Mouse (Mus musculus): Measurements from ENCODE around the gene Tmem52. TPM values are rescaled to one million over a fixed set of nuclear protein-coding genes. Genes with fewer than 3 reads are reported as not detected.
"Not testable (repeated sequence)": the region's sequence is repeated elsewhere in the genome, so short reads cannot be mapped to it uniquely, and the experiment has no call there.

The Tmem52 gene
- total RNA-seq (2014; rRNA removed; ENCODE audit: low replicate concordance) (not detected in 2 replicates), polyA plus RNA-seq (2015; fragmentation: Nextera tagmentation; extraction: Ambion mirVana) (0.12 TPM in 1 of 2 replicates, not detected in the other)

DNA sequence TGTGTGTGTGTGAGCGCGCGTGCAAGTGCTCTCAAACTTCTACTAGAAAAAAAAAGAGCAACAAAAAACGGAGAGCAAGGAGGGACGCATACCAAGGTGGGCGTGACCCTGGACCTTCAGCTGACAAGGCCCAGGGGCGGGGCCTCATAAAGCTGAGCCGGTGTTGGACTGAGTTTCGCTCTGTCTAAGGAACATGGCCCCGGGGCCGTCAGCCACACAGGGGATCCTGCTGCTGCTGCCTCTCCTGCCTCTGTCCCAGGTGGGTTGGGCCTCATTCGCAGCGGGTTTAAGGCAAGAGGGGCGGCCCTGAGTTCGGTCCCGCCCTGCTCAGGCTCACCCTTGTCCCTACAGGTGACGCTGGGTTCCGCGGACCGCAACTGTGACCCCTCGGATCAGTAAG lies at the start of gene Tmem52:
Tmem52 (plus strand) TSS at position 163 of the 400 bp plus-strand sequence.
- TF ChIP-seq CTCF (IDR thresholded peaks at IDR 0.05; ENCODE audit: low read depth): no peak
- no peak for TF ChIP-seq EP300 (IDR thresholded peaks at IDR 0.05; ENCODE audit: low read depth)
- WGBS: 18% methylated on average over 21 of the region's 21 CpGs

DNA sequence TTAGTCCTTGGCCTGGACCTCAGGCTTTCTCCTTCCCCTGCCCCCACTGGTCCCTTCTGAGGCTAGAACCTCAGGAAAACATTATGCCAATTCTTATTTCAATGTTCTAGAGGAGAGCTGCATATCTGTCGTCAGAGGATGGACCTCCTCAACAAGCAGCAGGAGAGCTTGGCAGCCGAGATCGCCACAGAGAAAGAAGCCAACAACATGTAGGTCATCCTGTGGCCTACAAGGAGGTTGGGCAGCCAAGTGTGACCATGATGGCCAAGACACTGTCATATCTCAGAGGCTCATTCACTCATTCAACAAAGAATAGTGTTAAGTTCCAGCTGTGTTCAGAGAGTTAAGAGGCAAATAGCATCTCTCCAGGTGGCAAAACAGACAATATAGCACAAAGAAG lies 48.8 kb upstream of the Tmem52 start:
- no peak overlapping the region for H3K27ac ChIP-seq (ENCODE audit: low read depth)
- TF ChIP-seq CTCF (IDR thresholded peaks at IDR 0.05; ENCODE audit: low read depth) (no peak), EP300 (IDR thresholded peaks at IDR 0.05; ENCODE audit: low read depth) (no peak)
- no peak overlapping the region for H3K4me3 ChIP-seq (ENCODE audit: low read depth, low read length)
- WGBS: 67% methylated on average over 3 of the region's 3 CpGs
- no peak for ATAC-seq (ENCODE audit: insufficient read depth, low read depth)
- DNase-seq (ENCODE audit: low spot score): no peak
- no peaks in the 10 kb centered on the region for H3K9me3 ChIP-seq (replicated peaks; ENCODE audit: control insufficient read depth, low read length)
- no peak overlapping the region for H3K9ac ChIP-seq (replicated peaks; ENCODE audit: low read depth, low read length)
- H3K4me2 ChIP-seq (ENCODE audit: low read depth, low read length): no peak overlapping the region
- no peaks in the 10 kb centered on the region for H3K36me3 ChIP-seq (replicated peaks; ENCODE audit: control insufficient read depth, insufficient read depth, low read length)
- no peaks in the 10 kb centered on the region for H3K27me3 ChIP-seq (ENCODE audit: control insufficient read depth, insufficient read depth, low read length)
- H3K4me1 ChIP-seq (ENCODE audit: control insufficient read depth, insufficient read depth): no peaks in the 10 kb centered on the region

More for the DNA sequence above, at the start of gene Tmem52:
- H3K4me1 ChIP-seq (ENCODE audit: control insufficient read depth, insufficient read depth): peaks cover 11% of the 10 kb centered on the region; the same call in 1 of the 2 replicates
- no peaks in the 10 kb centered on the region for H3K36me3 ChIP-seq (replicated peaks; ENCODE audit: control insufficient read depth, insufficient read depth, low read length)
- peak within 1 kb of the TSS; percentile 43 for H3K4me2 ChIP-seq (ENCODE audit: low read depth, low read length)
- peak; percentile 16 for DNase-seq (ENCODE audit: low spot score)
- no peak; the same call in 1 of the 2 replicates for ATAC-seq (ENCODE audit: insufficient read depth, low read depth)
- no peak within 1 kb of the TSS for H3K9ac ChIP-seq (replicated peaks; ENCODE audit: low read depth, low read length)
- peak within 1 kb of the TSS; percentile 17 for H3K4me3 ChIP-seq (ENCODE audit: low read depth, low read length)
- H3K27me3 ChIP-seq (ENCODE audit: control insufficient read depth, insufficient read depth, low read length): peaks cover 12% of the 10 kb centered on the region; the same call in 1 of the 2 replicates
- no peaks in the 10 kb centered on the region for H3K9me3 ChIP-seq (replicated peaks; ENCODE audit: control insufficient read depth, low read length)
- no peak within 1 kb of the TSS for H3K27ac ChIP-seq (ENCODE audit: low read depth)

DNA sequence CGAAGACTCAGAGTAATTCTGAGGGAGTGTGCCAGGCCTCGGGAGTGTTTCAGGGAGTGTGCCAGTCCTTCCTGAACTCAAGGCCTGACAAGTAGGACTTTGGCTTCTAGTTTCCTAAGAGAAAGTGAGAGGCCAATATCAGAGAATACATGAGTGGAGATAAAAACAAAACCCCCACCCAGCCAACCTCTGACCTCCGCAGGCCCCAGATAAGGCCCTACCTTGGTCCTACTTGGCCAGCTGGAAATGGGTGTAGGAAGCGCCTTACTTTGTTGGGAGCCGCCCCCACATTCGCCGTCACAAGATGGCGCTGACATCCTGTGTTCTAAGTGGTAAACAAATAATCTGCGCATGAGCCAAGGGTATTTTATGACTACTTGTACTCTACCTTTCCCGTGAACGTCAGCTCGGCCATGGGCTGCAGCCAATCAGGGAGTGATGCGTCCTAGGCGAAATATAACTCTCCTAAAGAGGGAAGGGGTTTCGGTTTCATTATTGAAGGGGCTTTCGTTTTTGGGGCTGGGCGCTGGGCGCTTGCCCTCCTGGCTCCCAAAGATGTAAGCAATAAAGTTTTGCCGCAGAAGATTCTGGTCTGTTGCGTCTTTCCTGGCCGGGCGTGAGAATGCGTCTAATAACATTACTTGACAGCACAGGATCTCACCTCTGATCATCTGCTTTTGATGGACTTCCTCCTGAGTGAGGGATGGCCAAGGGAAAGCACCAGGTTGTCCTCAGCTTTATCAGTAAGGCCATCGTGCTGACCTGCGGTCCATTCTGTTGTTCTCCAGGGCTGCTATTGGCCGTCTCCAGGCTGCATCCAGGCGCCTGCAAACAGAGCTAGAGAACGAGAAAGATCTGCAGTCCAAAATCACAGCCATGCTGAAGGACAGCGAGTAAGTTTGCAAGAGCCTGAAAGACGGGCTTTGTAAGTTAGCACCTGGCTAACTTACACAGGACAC lies 47.2 kb upstream of the Tmem52 start:
- H3K9me3 ChIP-seq (replicated peaks; ENCODE audit: control insufficient read depth, low read length); H3K4me1 ChIP-seq (ENCODE audit: control insufficient read depth, insufficient read depth); H3K4me3 ChIP-seq (ENCODE audit: low read depth, low read length); H3K4me2 ChIP-seq (ENCODE audit: low read depth, low read length); H3K9ac ChIP-seq (replicated peaks; ENCODE audit: low read depth, low read length); ATAC-seq (ENCODE audit: insufficient read depth, low read depth); DNase-seq (ENCODE audit: low spot score); H3K36me3 ChIP-seq (replicated peaks; ENCODE audit: control insufficient read depth, insufficient read depth, low read length); H3K27ac ChIP-seq (ENCODE audit: low read depth); H3K27me3 ChIP-seq (ENCODE audit: control insufficient read depth, insufficient read depth, low read length): not testable (repeated sequence)
- 72% methylated on average over 20 of the region's 30 CpGs for WGBS

DNA sequence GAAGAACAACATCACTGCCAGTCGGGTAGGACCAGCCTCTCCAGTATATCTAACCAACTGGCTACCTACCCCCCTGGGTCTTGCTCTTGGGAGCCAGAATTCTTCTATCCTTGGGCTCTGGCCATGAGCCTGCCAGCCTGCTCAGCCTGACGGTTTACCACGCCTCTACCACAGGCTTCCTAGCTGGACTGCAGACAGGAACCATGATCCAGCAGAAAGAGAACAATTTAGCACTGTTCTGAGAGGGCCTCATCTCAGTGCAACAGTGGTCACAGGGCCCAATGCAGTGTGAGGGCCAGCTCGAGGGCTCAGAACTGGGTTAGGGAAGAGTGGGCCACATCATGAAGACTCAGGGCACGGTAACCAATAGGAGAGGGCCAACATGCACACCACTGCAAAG lies 44.9 kb upstream of the Tmem52 start:
- no peaks in the 10 kb centered on the region for H3K4me1 ChIP-seq (ENCODE audit: control insufficient read depth, insufficient read depth)
- H3K9me3 ChIP-seq (replicated peaks; ENCODE audit: control insufficient read depth, low read length): no peaks in the 10 kb centered on the region
- DNase-seq (ENCODE audit: low spot score) (no peak), ATAC-seq (ENCODE audit: insufficient read depth, low read depth) (no peak)
- no peak overlapping the region for H3K4me2 ChIP-seq (ENCODE audit: low read depth, low read length)
- 69% methylated on average over 5 of the region's 5 CpGs for WGBS
- H3K27me3 ChIP-seq (ENCODE audit: control insufficient read depth, insufficient read depth, low read length): no peaks in the 10 kb centered on the region
- no peak overlapping the region for H3K9ac ChIP-seq (replicated peaks; ENCODE audit: low read depth, low read length)
- H3K4me3 ChIP-seq (ENCODE audit: low read depth, low read length): no peak overlapping the region
- no peak for TF ChIP-seq EP300 (IDR thresholded peaks at IDR 0.05; ENCODE audit: low read depth)
- no peak for TF ChIP-seq CTCF (IDR thresholded peaks at IDR 0.05; ENCODE audit: low read depth)
- H3K36me3 ChIP-seq (replicated peaks; ENCODE audit: control insufficient read depth, insufficient read depth, low read length): no peaks in the 10 kb centered on the region
- H3K27ac ChIP-seq (ENCODE audit: low read depth): no peak overlapping the region

DNA sequence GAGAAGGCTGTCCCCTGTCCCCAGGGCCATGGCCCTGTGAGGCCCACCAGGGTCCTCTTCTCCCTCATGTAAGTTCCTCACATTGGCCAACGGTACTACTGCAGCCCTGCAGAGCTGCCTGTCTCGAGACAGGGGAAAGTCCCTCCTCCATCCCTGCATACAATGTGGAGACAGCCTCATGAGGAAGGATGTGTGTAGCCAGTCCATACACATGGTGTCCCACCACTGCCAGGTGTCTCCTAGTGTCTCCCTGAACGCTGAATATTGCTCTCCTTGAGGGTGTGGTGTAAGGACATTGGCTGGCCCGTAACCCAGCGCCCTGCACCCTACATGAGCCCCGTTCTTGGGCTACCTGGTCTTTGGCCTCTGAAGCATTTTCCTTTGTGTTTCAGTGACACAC lies 42.6 kb upstream of the Tmem52 start:
- no peaks in the 10 kb centered on the region; the same call in 1 of the 2 replicates for H3K9me3 ChIP-seq (replicated peaks; ENCODE audit: control insufficient read depth, low read length)
- WGBS: 71% methylated on average over 6 of the region's 6 CpGs
- H3K4me3 ChIP-seq (ENCODE audit: low read depth, low read length): no peak overlapping the region
- no peaks in the 10 kb centered on the region for H3K27me3 ChIP-seq (ENCODE audit: control insufficient read depth, insufficient read depth, low read length)
- H3K36me3 ChIP-seq (replicated peaks; ENCODE audit: control insufficient read depth, insufficient read depth, low read length): no peaks in the 10 kb centered on the region
- no peaks in the 10 kb centered on the region for H3K4me1 ChIP-seq (ENCODE audit: control insufficient read depth, insufficient read depth)
- no peak overlapping the region for H3K4me2 ChIP-seq (ENCODE audit: low read depth, low read length)
- H3K27ac ChIP-seq (ENCODE audit: low read depth): no peak overlapping the region
- ATAC-seq (ENCODE audit: insufficient read depth, low read depth): no peak
- no peak overlapping the region for H3K9ac ChIP-seq (replicated peaks; ENCODE audit: low read depth, low read length)
- TF ChIP-seq CTCF (IDR thresholded peaks at IDR 0.05; ENCODE audit: low read depth) (no peak), EP300 (IDR thresholded peaks at IDR 0.05; ENCODE audit: low read depth) (no peak)
- DNase-seq (ENCODE audit: low spot score): no peak
